Mouse (Mus musculus): ENCODE measurements around the gene Neto2. TPM values are rescaled to one million over a fixed set of nuclear protein-coding genes. Genes with fewer than 3 reads are reported as not detected.

Neto2 gene
- polyA plus RNA-seq, 1 experiment = 3.1 TPM

DNA sequence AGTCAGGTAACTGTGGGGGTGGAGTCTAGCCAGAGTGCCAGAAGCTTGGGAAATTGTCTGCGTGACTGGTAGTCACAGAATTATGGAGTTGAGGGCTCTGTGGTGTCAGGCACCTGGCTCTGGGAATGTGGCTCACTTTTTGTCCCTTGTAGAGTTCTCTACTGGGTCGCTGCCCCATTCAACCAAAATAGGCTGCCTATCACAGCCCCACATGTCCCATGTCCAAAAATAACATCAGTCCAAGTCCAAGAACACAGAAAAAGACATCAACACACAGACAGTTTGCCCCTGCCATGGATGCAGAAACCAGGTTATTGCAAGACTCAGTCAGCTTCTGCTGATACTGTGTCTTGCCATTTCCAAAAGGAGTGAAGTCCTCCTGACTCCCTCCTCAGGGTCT lies 112.1 kb downstream of the Neto2 start:
- H3K36me3 ChIP-seq (ENCODE audit: control insufficient read depth, insufficient read depth, low read length) = no peaks in the 10 kb centered on the region
- WGBS = 84% methylated on average over 2 of the region's 2 CpGs
- H3K27ac ChIP-seq (ENCODE audit: control insufficient read depth, insufficient read depth, low read length) = no peak overlapping the region
- no peaks in the 10 kb centered on the region for H3K4me1 ChIP-seq (replicated peaks; ENCODE audit: control insufficient read depth, insufficient read depth, low read length)
- TF ChIP-seq POLR2A (IDR thresholded peaks at IDR 0.05; ENCODE audit: control insufficient read depth, extremely low read depth, insufficient read depth, low read length, poor library complexity) (no peak), CTCF (IDR thresholded peaks at IDR 0.05; ENCODE audit: borderline replicate concordance, control insufficient read depth, extremely low read depth, insufficient read depth, low read length, poor library complexity) (no peak)
- H3K27me3 ChIP-seq (ENCODE audit: control insufficient read depth, insufficient read depth, low read length) = no peaks in the 10 kb centered on the region
- no peak overlapping the region for H3K4me3 ChIP-seq (ENCODE audit: control insufficient read depth, insufficient read depth, low read length)
- no peak for DNase-seq

Other genes starting within 250 kb of the Neto2 start
- gene Gpt2, start 208.3 kb downstream of the Neto2 start, polyA plus RNA-seq (2012; rRNA removed) = 6.0 and 8.2 TPM in 2 replicates
- gene Dnaja2, start 145.6 kb downstream of the Neto2 start, polyA plus RNA-seq (2012; rRNA removed) = 10.1 and 13.1 TPM in 2 replicates
- 13.0 and 15.2 TPM in 2 replicates for gene Itfg1, start 140.0 kb upstream of the Neto2 start, polyA plus RNA-seq (2012; rRNA removed)
- gene Phkb, start 140.0 kb upstream of the Neto2 start, polyA plus RNA-seq (2012; rRNA removed) = 6.8 and 7.4 TPM in 2 replicates